Mouse (Mus musculus): ENCODE measurements around the gene Prpsap1.

DNA sequence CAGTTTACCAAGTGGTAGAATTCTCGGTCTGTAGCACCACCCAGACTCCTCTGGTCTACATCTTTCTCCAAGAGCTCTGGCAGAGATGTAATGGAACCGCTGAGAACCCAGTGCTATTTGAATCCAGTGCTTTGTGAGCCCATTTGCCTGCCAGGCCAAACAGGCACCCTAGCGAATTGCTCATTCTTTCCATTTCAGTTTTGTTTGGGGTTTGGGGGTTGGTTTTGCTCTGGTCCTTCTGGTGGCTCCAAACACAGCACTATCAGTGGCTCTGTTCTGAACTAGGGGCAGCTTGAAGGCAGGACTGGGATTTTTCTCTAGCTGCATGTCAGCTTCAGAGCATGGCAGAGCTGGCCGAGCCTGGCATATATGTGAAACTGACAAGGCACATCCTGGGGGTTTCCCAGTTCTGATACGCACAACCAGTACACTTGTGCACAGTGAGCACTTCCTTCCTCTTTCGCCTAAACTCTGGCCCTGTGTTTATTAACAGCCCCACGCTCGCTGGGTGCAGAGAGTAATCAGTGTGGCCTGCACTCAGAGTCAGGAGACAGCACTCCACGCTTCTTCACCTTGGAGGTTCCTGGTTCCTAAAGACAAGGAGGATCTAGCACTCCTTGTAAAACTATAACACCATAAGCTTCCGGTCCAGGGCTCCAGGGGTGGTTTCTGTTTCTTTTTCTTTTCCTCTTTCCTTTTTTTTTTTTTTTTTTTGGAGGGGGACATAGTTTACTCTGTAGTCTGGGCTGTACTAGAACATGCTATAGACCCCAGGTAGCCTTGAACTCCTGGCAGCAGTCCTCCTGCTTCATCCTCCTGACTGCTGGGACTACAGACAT is 70.0 kb downstream of the Prpsap1 start:
- no peak for TF ChIP-seq CTCF (IDR thresholded peaks at IDR 0.05; ENCODE audit: control insufficient read depth, insufficient read depth, insufficient read length)
- no peak for TF ChIP-seq CEBPB (IDR thresholded peaks at IDR 0.05; ENCODE audit: low read depth)
- no peak for TF ChIP-seq FOSL1 (IDR thresholded peaks at IDR 0.05; ENCODE audit: insufficient read depth, low read length, poor library complexity, severe bottlenecking)
- TF ChIP-seq USF1 (IDR thresholded peaks at IDR 0.05; ENCODE audit: low read depth): no peak
- no peak for TF ChIP-seq MAX (IDR thresholded peaks at IDR 0.05)
